Comparison of ENCODE assay signal across 10 mouse cellular contexts in the genomic region with DNA sequence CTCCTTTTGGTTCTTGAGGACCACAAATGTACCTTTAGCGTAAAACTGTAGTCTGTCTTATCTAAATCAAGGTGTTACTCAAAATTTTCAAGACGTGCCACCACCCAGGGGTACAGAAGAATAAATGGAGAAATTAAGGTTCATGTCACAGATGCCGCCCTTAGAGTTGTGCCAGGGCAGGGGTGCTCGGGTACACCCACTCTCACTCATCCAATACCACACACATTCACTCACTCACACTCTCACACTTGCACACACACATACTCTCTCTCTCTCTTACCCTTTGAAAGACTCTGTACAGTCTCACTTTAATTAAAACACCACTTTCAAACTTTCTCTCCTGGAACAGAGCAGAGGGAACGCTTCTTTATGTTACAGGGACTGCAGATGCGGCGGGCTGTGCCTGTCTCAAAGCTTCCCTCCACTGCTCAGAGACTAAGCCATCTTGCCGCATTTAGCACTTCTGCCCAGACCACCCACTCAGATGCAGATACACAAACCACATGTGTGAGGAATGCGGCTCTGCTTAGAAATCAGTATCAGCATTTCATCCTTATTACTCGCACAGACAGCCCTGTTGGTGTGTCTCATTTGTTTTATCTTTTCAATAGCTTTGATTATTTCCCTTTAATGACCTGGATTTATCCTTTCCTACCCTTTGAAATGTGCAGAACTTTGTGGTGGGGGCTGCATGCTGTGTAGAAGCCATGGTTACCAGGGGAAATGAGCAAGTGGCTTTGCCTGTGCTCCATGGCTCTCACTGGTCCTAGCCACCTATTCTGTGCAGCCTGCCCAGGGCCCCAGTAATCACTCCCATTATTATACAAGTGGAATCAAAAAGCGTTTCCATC.
DNase-seq lines count a peak whose midpoint lies in the region; ATAC-seq lines count a peak whose summit lies in the region.
"Had no signal": no experiment of that assay in that cellular context is flagged by ENCODE, and none has a peak within 500 bp of the region (broad histone marks: within the 10 kb centered on the region; RNA-seq: fewer than 3 reads in every experiment).

No protein-coding gene starts in this region.

- no peak for ATAC-seq in heart, embryonic 11.5 days (replicated peaks; ENCODE audit: insufficient number of reproducible peaks, low FRiP score, low TSS enrichment)
- ATAC-seq in embryonic facial prominence, embryonic 11.5 days (replicated peaks; ENCODE audit: insufficient number of reproducible peaks, low FRiP score, low TSS enrichment, low read depth), result peak; percentile 83
- ATAC-seq in hindbrain, embryonic 16.5 days, result peak; percentile 64
- ATAC-seq in neural tube, embryonic 11.5 days (ENCODE audit: insufficient read depth, low FRiP score, low TSS enrichment), result peak; percentile 82
- ATAC-seq: inflammation-experienced regulatory T-cells, adult 6 months had no signal

- H3K9ac ChIP-seq in heart, embryonic 11.5 days (ENCODE audit: low read depth, low read length), result no peak overlapping the region
- H3K9ac ChIP-seq in embryonic facial prominence, embryonic 11.5 days (replicated peaks; ENCODE audit: low read length), result no peak overlapping the region
- H3K9ac ChIP-seq in hindbrain, embryonic 16.5 days (ENCODE audit: low read depth, low read length), result no peak overlapping the region
- no peak overlapping the region for H3K9ac ChIP-seq in neural tube, embryonic 11.5 days (ENCODE audit: low read length)

- no peak for DNase-seq in heart, postnatal 14 days
- peak; percentile 75 for DNase-seq in embryonic facial prominence, embryonic 11.5 days (ENCODE audit: low spot score)
- peak; percentile 53 for DNase-seq in neural tube, embryonic 11.5 days (ENCODE audit: low spot score)
- DNase-seq in adipocyte (ENCODE audit: low spot score) (no peak), MN1 (ENCODE audit: low spot score) (no peak)
- no peak for DNase-seq in urinary bladder, postnatal 4 days (ENCODE audit: low spot score in 2 of 2)
- DNase-seq: adrenal gland, adult 2 months had no signal

- H3K4me1 ChIP-seq in heart, embryonic 11.5 days (ENCODE audit: control insufficient read depth, insufficient read depth, low read length), result peaks cover 6% of the 10 kb centered on the region; the same call in 1 of the 2 replicates
- 0 out of 2 replicates have a peak, but pooled peaks cover 2% of the 10 kb centered on the region for H3K4me1 ChIP-seq in embryonic facial prominence, embryonic 11.5 days (ENCODE audit: control insufficient read depth, insufficient read depth, low read length)
- H3K4me1 ChIP-seq in hindbrain, embryonic 16.5 days (ENCODE audit: control insufficient read depth, insufficient read depth, low read depth, low read length), result no peaks in the 10 kb centered on the region
- H3K4me1 ChIP-seq in neural tube, embryonic 11.5 days (ENCODE audit: control insufficient read depth, insufficient read depth, low read length), result no peaks in the 10 kb centered on the region

- 0 out of 2 replicates have a peak overlapping the region, but pooled peaks have one; percentile 2 for H3K27ac ChIP-seq in heart, embryonic 11.5 days (ENCODE audit: low read depth, low read length)
- H3K27ac ChIP-seq in embryonic facial prominence, embryonic 11.5 days (replicated peaks; ENCODE audit: low read depth, low read length), result no peak overlapping the region
- H3K27ac ChIP-seq in hindbrain, embryonic 16.5 days (ENCODE audit: low read depth, low read length), result no peak overlapping the region
- H3K27ac ChIP-seq in neural tube, embryonic 11.5 days (ENCODE audit: low read depth, low read length), result no peak overlapping the region

- no peaks in the 10 kb centered on the region for H3K9me3 ChIP-seq in heart, embryonic 11.5 days (replicated peaks; ENCODE audit: control insufficient read depth, low read length)
- H3K9me3 ChIP-seq in embryonic facial prominence, embryonic 11.5 days (replicated peaks; ENCODE audit: control insufficient read depth, low read length), result no peaks in the 10 kb centered on the region
- H3K9me3 ChIP-seq in hindbrain, embryonic 16.5 days (ENCODE audit: control insufficient read depth, low read length), result no peaks in the 10 kb centered on the region
- H3K9me3 ChIP-seq in neural tube, embryonic 11.5 days (ENCODE audit: control insufficient read depth, low read length), result no peaks in the 10 kb centered on the region

- H3K36me3 ChIP-seq in heart, embryonic 11.5 days (ENCODE audit: control insufficient read depth, insufficient read depth, low read length), result peaks cover 1% of the 10 kb centered on the region
- H3K36me3 ChIP-seq in embryonic facial prominence, embryonic 11.5 days (replicated peaks; ENCODE audit: control insufficient read depth, insufficient read depth, low read depth, low read length), result no peaks in the 10 kb centered on the region
- no peaks in the 10 kb centered on the region; the same call in 1 of the 2 replicates for H3K36me3 ChIP-seq in hindbrain, embryonic 16.5 days (ENCODE audit: control insufficient read depth, insufficient read depth, low read length)
- no peaks in the 10 kb centered on the region for H3K36me3 ChIP-seq in neural tube, embryonic 11.5 days (ENCODE audit: control insufficient read depth, insufficient read depth, low read length)

- intact Hi-C loops in heart, postnatal 14 days (cut with DNase I), result no loop called here

- no peak overlapping the region for H3K4me3 ChIP-seq in heart, embryonic 11.5 days (ENCODE audit: low read depth, low read length)
- no peak overlapping the region for H3K4me3 ChIP-seq in embryonic facial prominence, embryonic 11.5 days (ENCODE audit: low read depth, low read length)
- no peak overlapping the region for H3K4me3 ChIP-seq in hindbrain, embryonic 16.5 days (ENCODE audit: low read length)
- no peak overlapping the region for H3K4me3 ChIP-seq in neural tube, embryonic 11.5 days (ENCODE audit: low read depth, low read length)

- no peak overlapping the region for H3K4me2 ChIP-seq in heart, embryonic 11.5 days
- no peak overlapping the region for H3K4me2 ChIP-seq in embryonic facial prominence, embryonic 11.5 days (ENCODE audit: low read depth, low read length)
- H3K4me2 ChIP-seq in hindbrain, embryonic 16.5 days (ENCODE audit: low read length), result no peak overlapping the region
- H3K4me2 ChIP-seq in neural tube, embryonic 11.5 days (ENCODE audit: low read depth), result no peak overlapping the region

- 39% methylated on average over 11 of the region's 11 CpGs for whole genome bisulfite sequencing in heart, embryonic 11.5 days (ENCODE audit: insufficient replicate concordance)
- WGBS in embryonic facial prominence, embryonic 11.5 days, result 32% methylated on average over 11 of the region's 11 CpGs
- WGBS in hindbrain, embryonic 16.5 days, result 27% methylated on average over 11 of the region's 11 CpGs
- 32% methylated on average over 11 of the region's 11 CpGs for WGBS in neural tube, embryonic 11.5 days

- no peaks in the 10 kb centered on the region for H3K27me3 ChIP-seq in heart, embryonic 11.5 days (ENCODE audit: control insufficient read depth, insufficient read depth, low read length)
- H3K27me3 ChIP-seq in embryonic facial prominence, embryonic 11.5 days (ENCODE audit: control insufficient read depth, insufficient read depth, low read length), result no peaks in the 10 kb centered on the region
- no peaks in the 10 kb centered on the region for H3K27me3 ChIP-seq in hindbrain, embryonic 16.5 days (replicated peaks; ENCODE audit: control insufficient read depth, insufficient read depth, low read length)
- no peaks in the 10 kb centered on the region for H3K27me3 ChIP-seq in neural tube, embryonic 11.5 days (ENCODE audit: control insufficient read depth, insufficient read depth, low read length)

Comparison
In these comparisons a context has a peak if more than half of its experiments do, and no peak if none do; other contexts are left out.
1. DNase-seq: peak in embryonic facial prominence, embryonic 11.5 days (single experiment) and neural tube, embryonic 11.5 days (single experiment); none in heart, postnatal 14 days (0 of 2), adipocyte (single experiment), urinary bladder, postnatal 4 days (0 of 2) and MN1 (single experiment).